Mouse (Mus musculus) limb, embryonic 13.5 days (tissue): ENCODE results near the gene Pyroxd2. TPM values are rescaled to one million over a fixed set of nuclear protein-coding genes. Genes with fewer than 3 reads are reported as not detected.

ENCODE experiments used
- ATAC-seq: fragments of 200-750 bp; cut with Nextera tagmentation; 2 replicates; pipeline ENCODE4 v1.8.0; 2017; ENCODE audit warnings: low read depth, moderate number of reproducible peaks, moderate TSS enrichment; ENCODE audit not compliant: low FRiP score
- H3K27ac ChIP-seq: fragments of 300-500 bp; sonication (generic); 2 replicates; pipeline ENCODE4 v1.5.1; 2015; ENCODE audit warnings: inconsistent platforms, mild to moderate bottlenecking, moderate library complexity
- H3K27me3 ChIP-seq: fragments of 300-500 bp; sonication (generic); 2 replicates; pipeline ENCODE4 v1.6.1; 2015; ENCODE audit warnings: mild to moderate bottlenecking, inconsistent platforms
- H3K36me3 ChIP-seq: fragments of 300-500 bp; sonication (generic); 2 replicates; pipeline ENCODE4 v1.6.1; 2015; ENCODE audit warnings: inconsistent platforms, mild to moderate bottlenecking, moderate library complexity
- H3K4me1 ChIP-seq: fragments of 300-500 bp; sonication (generic); 2 replicates; pipeline ENCODE4 v1.6.1; 2015; ENCODE audit warnings: inconsistent platforms
- H3K4me2 ChIP-seq: fragments of 300-500 bp; sonication (generic); replicated peaks from 2 replicates; pipeline ENCODE4 v1.6.1; 2015; ENCODE audit warnings: inconsistent platforms, mild to moderate bottlenecking, moderate library complexity
- H3K4me3 ChIP-seq: fragments of 300-500 bp; sonication (generic); 2 replicates; pipeline ENCODE4 v1.5.1; 2015; ENCODE audit warnings: moderate library complexity, mild to moderate bottlenecking, inconsistent platforms
- H3K9ac ChIP-seq: fragments of 300-500 bp; sonication (generic); 2 replicates; pipeline ENCODE4 v1.6.1; 2015; ENCODE audit warnings: mild to moderate bottlenecking, inconsistent platforms
- H3K9me3 ChIP-seq: fragments of 300-500 bp; sonication (generic); 2 replicates; pipeline ENCODE4 v1.6.1; 2016; ENCODE audit warnings: inconsistent platforms
- WGBS: fragments of 180-500 bp; shearing (Covaris S2); methylation state at CpG from one replicate; pipeline ENCODE4 v1.1.7; 2015; 5-methylcytosine and 5-hydroxymethylcytosine counted together
- polyA plus RNA-seq: library from polyadenylated mRNA; unstranded; fragments of >200 nt; fragmentation: Nextera tagmentation; extraction: Ambion mirVana; gene quantifications from 2 replicates; pipeline ENCODE4 v1.2.1, GENCODE M21; 2015

The Pyroxd2 gene
- polyA plus RNA-seq, 1 experiment from 2014 or later: 2.1 TPM

DNA sequence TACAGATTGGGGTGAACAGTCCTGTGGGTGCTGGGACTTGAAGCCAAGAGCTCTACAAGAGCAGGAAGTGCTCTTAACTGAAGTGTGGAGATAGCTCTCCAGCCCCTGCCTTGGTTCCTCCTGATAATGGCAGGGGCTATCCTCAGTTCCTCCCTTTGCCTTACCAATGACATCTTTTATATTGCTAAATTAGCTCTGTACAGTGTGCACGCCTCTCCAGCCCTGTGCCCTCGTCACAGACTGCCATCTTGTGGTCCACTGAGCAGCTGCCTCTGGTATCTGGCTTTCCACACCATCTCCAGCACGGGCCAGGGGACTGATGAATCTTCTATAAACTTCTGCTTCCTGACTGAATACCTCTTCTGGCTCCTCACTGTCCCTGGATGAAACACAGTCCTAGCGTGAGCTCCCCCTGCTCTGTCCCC is 8.4 kb downstream of the Pyroxd2 start:
- no peaks in the 10 kb centered on the region for H3K27me3 ChIP-seq
- H3K4me3 ChIP-seq: no peak overlapping the region
- ATAC-seq: peak; percentile 81; the same call in 1 of the 2 replicates
- no peaks in the 10 kb centered on the region for H3K9me3 ChIP-seq
- no peaks in the 10 kb centered on the region for H3K36me3 ChIP-seq
- H3K4me2 ChIP-seq: no peak overlapping the region
- no peak overlapping the region for H3K27ac ChIP-seq
- no peak overlapping the region for H3K9ac ChIP-seq
- H3K4me1 ChIP-seq: peaks cover 37% of the 10 kb centered on the region
- WGBS: 17% methylated on average over 4 of the region's 4 CpGs

DNA sequence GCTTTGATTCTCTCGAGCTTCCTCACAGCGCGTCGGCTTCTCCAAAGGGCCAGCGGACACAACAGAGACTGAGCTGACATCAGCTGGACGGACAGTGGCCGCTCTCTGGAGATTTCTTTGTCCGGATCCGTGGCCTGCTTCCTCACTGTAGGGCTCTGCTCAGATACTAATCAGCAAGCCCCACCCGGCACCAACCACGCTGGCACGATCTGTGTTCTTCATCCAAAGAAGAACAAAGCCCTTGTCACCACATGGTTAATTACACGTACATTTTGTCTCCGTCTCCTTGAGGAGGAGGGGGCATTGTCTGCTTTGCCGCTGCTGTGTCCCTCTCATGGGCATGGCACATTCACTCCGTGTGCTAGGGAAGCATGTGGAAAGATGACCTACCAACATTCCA is 9.3 kb downstream of the Pyroxd2 start:
- H3K36me3 ChIP-seq: no peaks in the 10 kb centered on the region
- 80% methylated on average over 16 of the region's 16 CpGs for WGBS
- H3K4me1 ChIP-seq: peaks cover 30% of the 10 kb centered on the region
- H3K27me3 ChIP-seq: no peaks in the 10 kb centered on the region
- no peak overlapping the region for H3K27ac ChIP-seq
- H3K4me2 ChIP-seq: no peak overlapping the region
- H3K9ac ChIP-seq: no peak overlapping the region
- H3K9me3 ChIP-seq: no peaks in the 10 kb centered on the region
- no peak overlapping the region for H3K4me3 ChIP-seq
- ATAC-seq: no peak

DNA sequence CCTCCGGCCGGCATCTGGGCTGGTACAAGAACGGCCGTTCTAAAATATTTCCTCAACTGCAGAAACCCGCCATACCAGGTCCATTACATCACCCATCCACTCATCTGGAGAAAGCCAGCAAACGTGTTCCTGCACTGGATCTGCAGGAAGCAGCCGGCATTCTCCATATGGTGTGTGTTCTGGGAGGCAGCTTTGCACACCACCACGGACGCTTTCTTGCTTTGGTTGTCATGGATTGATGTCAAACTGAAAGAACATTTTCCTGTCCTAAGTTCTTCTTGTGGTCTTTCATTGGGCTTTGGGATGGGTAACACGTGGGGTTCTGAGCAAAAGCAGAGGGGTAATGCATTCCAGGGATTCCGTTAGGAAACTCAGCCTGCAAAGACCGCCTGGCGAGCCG is 10.7 kb downstream of the Pyroxd2 start:
- H3K9me3 ChIP-seq: no peaks in the 10 kb centered on the region
- 58% methylated on average over 14 of the region's 14 CpGs for WGBS
- no peaks in the 10 kb centered on the region for H3K27me3 ChIP-seq
- no peak overlapping the region for H3K27ac ChIP-seq
- H3K9ac ChIP-seq: no peak overlapping the region
- no peak overlapping the region for H3K4me3 ChIP-seq
- H3K4me2 ChIP-seq: no peak overlapping the region
- no peaks in the 10 kb centered on the region for H3K36me3 ChIP-seq
- H3K4me1 ChIP-seq: peaks cover 30% of the 10 kb centered on the region
- ATAC-seq: no peak

DNA sequence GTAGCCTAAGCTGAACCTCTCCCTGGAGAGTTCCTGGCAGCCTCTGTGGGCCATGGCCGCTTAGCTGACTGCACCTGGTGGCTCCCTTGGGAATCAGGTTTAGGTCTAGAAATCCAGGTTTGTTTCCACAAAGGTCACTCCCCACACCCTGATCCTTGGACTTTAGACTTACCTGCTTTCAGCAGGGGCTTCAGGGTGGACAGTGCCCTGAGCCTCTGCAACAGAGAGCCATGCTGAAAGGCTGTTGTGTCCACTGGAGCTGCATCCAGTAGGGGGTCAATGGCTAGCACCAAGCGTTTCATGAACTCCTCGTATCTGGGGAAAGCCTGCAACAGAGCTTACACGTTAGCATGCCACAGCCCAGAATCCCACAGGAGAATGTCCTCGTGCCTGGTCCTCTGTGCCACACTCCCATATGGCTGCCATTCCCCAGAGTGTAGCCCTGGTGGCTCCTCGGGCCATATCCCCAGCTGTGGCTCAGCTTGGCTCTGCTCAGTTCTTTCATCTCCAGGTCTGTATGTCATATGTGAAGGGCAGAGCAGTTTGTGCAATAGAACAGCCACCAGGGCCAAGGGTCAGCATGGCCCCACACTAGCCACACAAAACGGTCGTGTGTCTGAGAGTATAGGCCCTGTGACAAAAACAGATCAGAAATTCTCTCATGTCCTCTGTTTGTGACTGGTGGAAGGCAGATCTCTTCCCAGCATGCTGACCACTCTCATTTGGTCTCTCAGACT is 12.2 kb downstream of the Pyroxd2 start:
- WGBS: 69% methylated on average over 8 of the region's 8 CpGs

DNA sequence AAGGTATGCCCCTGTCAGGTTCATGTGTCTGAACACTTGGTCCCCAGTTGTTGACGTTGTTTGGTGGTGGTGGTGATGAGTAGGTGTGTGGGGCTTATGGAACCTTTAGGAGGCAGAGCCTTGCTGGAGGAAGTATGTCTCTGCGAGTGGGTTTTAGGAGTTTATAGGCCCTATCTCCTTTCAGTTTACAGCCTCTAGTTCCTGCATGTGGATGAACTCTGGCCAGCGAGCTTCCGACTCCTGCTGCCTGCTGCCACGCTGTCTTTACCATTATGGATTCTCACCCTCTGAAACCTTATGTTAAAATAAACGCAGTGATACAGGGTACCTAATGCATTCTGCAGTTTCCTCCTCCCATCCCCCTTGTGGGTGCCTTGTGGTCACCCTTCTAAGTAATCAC is 12.8 kb downstream of the Pyroxd2 start:
- Histone ChIP-seq H3K27me3 (no peaks in the 10 kb centered on the region), H3K4me2 (no peak overlapping the region), H3K4me3 (no peak overlapping the region), H3K9me3 (no peaks in the 10 kb centered on the region), H3K4me1 (peaks cover 18% of the 10 kb centered on the region), H3K27ac (no peak overlapping the region), H3K36me3 (no peaks in the 10 kb centered on the region), H3K9ac (no peak overlapping the region)
- 47% methylated on average over 6 of the region's 6 CpGs for WGBS
- ATAC-seq: no peak

More for the DNA sequence above, 12.2 kb downstream of the Pyroxd2 start:
- no peak overlapping the region for H3K9ac ChIP-seq
- H3K4me1 ChIP-seq: peaks cover 24% of the 10 kb centered on the region
- ATAC-seq: no peak
- no peaks in the 10 kb centered on the region for H3K36me3 ChIP-seq
- no peak overlapping the region for H3K27ac ChIP-seq
- H3K4me3 ChIP-seq: no peak overlapping the region
- no peak overlapping the region for H3K4me2 ChIP-seq
- H3K27me3 ChIP-seq: no peaks in the 10 kb centered on the region
- no peaks in the 10 kb centered on the region for H3K9me3 ChIP-seq

DNA sequence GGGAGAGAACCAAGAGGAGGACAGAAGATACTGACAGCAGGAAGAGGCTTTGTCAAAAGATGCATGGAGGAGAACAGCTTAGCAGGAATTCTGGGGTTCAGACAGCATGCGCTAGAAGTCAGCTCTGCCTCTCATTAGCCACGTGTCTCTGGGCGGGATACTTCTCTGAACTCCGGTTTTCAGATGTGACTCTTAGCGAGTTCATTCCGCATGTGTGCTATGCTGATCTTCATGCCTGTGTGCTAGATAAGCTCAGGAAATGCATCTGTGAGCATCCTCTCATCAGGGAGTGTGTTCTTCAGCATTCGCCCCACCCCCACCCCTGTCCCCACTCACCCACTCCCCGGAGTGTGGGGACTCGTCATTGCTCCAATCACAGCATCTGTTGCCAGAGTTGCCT is 14.8 kb downstream of the Pyroxd2 start:
- H3K4me3 ChIP-seq: no peak overlapping the region
- H3K9me3 ChIP-seq: no peaks in the 10 kb centered on the region
- 60% methylated on average over 9 of the region's 9 CpGs for WGBS
- H3K27me3 ChIP-seq: no peaks in the 10 kb centered on the region
- H3K36me3 ChIP-seq: no peaks in the 10 kb centered on the region
- no peak overlapping the region for H3K4me2 ChIP-seq
- peaks cover 13% of the 10 kb centered on the region for H3K4me1 ChIP-seq
- no peak overlapping the region for H3K27ac ChIP-seq
- H3K9ac ChIP-seq: no peak overlapping the region
- no peak for ATAC-seq

DNA sequence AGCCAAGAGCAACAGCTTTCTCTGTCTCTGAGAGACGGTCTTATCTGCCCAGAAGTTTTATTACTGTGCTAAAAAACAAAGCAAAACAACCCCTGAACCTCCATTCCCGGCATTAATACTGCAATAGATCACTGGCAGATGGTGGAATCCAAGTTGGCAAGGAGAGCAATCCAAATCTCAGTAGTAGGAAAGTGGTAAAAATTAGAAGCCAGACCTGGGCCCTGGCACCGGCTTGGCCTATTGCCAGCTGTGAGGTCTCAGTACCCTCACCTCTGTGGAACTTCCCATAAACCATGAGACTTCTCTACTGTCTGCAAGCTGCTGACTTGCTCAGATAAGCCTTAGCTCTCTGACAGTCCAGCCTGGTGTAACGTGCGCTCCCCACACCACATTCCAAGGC is 17.6 kb downstream of the Pyroxd2 start:
- no peak overlapping the region for H3K4me3 ChIP-seq
- no peaks in the 10 kb centered on the region for H3K27me3 ChIP-seq
- WGBS: 71% methylated on average over 5 of the region's 5 CpGs
- no peak overlapping the region for H3K4me2 ChIP-seq
- H3K9ac ChIP-seq: no peak overlapping the region
- no peak for ATAC-seq
- H3K27ac ChIP-seq: no peak overlapping the region
- no peaks in the 10 kb centered on the region for H3K4me1 ChIP-seq
- H3K9me3 ChIP-seq: no peaks in the 10 kb centered on the region
- no peaks in the 10 kb centered on the region for H3K36me3 ChIP-seq

DNA sequence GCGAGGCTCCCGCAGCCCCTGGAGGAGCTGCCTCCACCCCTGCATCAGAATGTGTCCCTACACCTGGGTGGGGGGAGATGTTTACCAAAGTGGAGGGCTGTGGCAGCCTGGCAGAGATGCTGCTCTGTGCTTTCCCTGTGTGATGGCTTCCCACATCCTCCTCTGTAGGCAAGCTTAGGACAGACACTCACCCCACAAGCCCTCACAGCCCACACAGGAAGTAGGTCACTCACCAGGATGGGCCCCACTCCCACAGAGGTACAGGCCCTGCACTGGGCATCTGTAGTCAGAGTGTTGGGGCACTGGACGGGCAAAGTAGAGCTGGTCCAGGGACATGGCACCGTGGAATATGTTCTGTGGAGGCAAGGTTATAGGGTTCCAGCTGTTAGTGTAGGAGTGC is 25.2 kb downstream of the Pyroxd2 start:
- Histone ChIP-seq H3K4me3 (no peak overlapping the region), H3K9me3 (no peaks in the 10 kb centered on the region), H3K4me1 (peaks cover 34% of the 10 kb centered on the region), H3K36me3 (no peaks in the 10 kb centered on the region), H3K4me2 (no peak overlapping the region), H3K9ac (no peak overlapping the region), H3K27ac (no peak overlapping the region), H3K27me3 (peaks cover 7% of the 10 kb centered on the region)
- ATAC-seq: no peak
- WGBS: 85% methylated on average over 4 of the region's 4 CpGs

DNA sequence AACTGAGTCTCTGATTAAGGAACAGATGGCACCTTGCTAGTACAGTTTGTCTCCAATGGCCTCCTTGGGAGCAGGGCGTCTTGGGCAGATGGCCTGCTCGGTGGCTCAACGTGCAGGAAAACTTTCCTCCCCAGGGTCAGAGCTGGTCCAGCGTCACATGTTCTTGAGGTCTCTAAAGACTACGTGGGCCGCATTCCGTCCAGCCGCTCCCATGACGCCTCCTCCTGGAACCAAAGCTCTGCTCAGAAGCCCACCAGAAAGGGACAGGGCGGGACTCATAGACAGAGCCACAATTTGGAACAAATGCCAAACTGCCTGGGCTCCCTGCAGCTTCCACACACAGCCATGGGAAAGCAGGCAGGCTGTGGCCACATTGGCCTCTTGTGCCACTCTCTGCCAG is 25.8 kb downstream of the Pyroxd2 start:
- no peak overlapping the region for H3K27ac ChIP-seq
- H3K4me1 ChIP-seq: peaks cover 41% of the 10 kb centered on the region
- H3K27me3 ChIP-seq: peaks cover 7% of the 10 kb centered on the region
- no peak overlapping the region for H3K9ac ChIP-seq
- H3K9me3 ChIP-seq: no peaks in the 10 kb centered on the region
- WGBS: 86% methylated on average over 10 of the region's 10 CpGs
- H3K36me3 ChIP-seq: no peaks in the 10 kb centered on the region
- H3K4me3 ChIP-seq: no peak overlapping the region
- no peak overlapping the region for H3K4me2 ChIP-seq
- ATAC-seq: no peak

DNA sequence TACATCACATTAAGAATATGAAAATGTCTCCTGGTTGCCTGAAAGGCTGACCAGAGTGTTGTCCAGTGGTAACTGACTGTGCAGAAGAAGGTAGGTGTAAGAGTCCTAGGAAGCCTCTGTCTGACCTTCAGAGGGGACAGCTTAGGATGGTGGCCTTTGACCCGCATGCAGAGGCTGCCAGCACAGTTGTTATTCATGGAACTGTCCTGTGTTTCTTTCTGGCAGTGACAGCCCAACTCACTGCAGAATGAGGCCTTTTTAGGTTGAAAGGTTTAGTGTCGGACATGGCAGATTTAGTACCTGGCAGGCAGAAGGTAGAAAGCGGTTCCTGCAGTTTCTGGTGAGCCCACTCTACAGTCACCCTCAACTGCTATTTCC is 26.6 kb downstream of the Pyroxd2 start:
- no peak for ATAC-seq
- H3K9me3 ChIP-seq: no peaks in the 10 kb centered on the region
- H3K36me3 ChIP-seq: no peaks in the 10 kb centered on the region
- no peak overlapping the region for H3K4me2 ChIP-seq
- 59% methylated on average over 3 of the region's 3 CpGs for WGBS
- no peak overlapping the region for H3K9ac ChIP-seq
- no peak overlapping the region for H3K4me3 ChIP-seq
- H3K27ac ChIP-seq: no peak overlapping the region
- H3K27me3 ChIP-seq: peaks cover 7% of the 10 kb centered on the region
- peaks cover 44% of the 10 kb centered on the region for H3K4me1 ChIP-seq

DNA sequence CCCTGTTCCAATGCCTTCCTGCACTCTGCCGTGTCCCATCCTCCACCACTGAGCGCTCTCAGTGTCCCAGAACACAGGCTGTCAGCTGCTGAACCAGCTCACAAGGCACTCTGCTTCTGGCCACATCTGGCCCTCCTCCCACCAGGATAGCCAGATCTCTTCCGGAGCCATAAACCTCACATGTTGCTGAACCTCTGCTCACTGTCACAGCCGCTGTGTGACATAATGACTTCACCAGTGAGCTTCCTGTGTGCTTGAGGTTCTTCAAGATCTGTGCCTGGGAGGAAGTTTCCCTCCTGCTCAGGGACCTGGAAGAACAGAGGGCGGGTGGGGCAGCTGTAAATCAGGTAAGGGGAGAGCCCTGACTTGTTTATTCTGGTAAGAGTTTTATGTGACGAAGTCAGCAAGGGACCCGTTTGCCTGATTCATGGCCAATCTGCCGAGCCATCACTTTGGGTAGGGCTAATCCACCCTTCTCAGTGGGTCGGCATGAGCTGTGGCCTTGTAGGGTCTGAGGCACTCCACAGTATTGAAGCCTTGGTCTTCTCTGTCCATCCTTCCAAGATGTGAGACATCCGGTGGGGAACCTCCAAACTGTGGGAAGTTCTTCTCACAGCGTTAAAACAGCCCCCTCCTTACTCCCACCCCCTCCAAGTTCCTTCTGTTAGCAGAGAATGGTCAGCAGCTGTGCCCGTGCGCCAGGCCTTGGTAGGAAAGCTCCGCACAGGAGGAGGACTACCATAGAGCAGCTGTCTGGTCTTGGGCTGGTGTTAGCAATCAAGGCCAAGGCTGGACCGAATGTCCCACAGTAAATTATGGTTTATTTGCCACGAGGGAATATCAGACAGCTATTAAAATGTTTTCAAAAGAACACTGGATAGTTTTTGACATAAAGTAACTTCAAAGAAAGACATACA is 27.3 kb downstream of the Pyroxd2 start:
- no peaks in the 10 kb centered on the region for H3K9me3 ChIP-seq
- H3K36me3 ChIP-seq: no peaks in the 10 kb centered on the region
- H3K4me2 ChIP-seq: no peak overlapping the region
- no peak overlapping the region for H3K27ac ChIP-seq
- H3K4me1 ChIP-seq: peaks cover 44% of the 10 kb centered on the region
- H3K4me3 ChIP-seq: no peak overlapping the region
- H3K9ac ChIP-seq: no peak overlapping the region
- ATAC-seq: peak; percentile 65
- peaks cover 11% of the 10 kb centered on the region for H3K27me3 ChIP-seq
- 21% methylated on average over 16 of the region's 16 CpGs for WGBS

DNA sequence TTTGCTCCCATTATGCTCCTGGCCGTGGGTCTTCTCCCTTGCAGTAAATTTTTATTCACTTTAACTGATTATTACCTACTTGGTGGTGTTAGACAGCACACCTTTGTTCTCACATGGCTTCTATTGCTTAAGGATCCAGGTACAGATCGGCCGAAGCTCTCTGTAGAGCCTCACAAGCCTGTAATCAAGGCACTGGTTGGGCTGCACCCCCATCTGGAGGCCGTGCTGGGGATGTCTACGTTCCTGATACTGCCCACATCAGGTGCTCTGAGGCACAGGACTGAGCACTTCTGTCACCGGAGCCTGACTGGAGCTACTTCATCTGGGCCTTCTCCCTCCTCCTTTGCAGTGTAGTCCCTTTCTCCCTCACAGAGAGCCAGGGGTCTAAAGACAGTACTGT is 29.3 kb downstream of the Pyroxd2 start:
- no peaks in the 10 kb centered on the region for H3K36me3 ChIP-seq

More for the DNA sequence above, 29.3 kb downstream of the Pyroxd2 start:
- no peak for ATAC-seq
- Histone ChIP-seq H3K27ac (peak overlapping the region; percentile 67; the same call in 1 of the 2 replicates), H3K9me3 (no peaks in the 10 kb centered on the region), H3K4me2 (no peak overlapping the region), H3K27me3 (peaks cover 20% of the 10 kb centered on the region), H3K4me1 (peaks cover 59% of the 10 kb centered on the region), H3K9ac (no peak overlapping the region), H3K4me3 (no peak overlapping the region)
- WGBS: 59% methylated on average over 6 of the region's 6 CpGs
